Mouse (Mus musculus) MEL (cell line): ENCODE measurements around the gene Olfr656.

ENCODE experiments used
- BHLHE40 ChIP-seq: IDR thresholded peaks from 2 replicates; pipeline ENCODE4 v1.6.1; 2012; ENCODE audit warnings: low read depth, mild to moderate bottlenecking, inconsistent platforms, low read length, improper control_type of control experiment, borderline replicate concordance
- CTCF ChIP-seq, 3 experiments: IDR thresholded peaks in 2 of 3; conservative IDR thresholded peaks in 1 of 3; 2 replicates each; pipeline ENCODE4 v1.5.1; 2011 to 2012; ENCODE audit warnings: low read length in 3 of 3, low read depth in 2 of 3, mild to moderate bottlenecking in 2 of 3, improper control_type of control experiment in 1 of 3, inconsistent platforms in 1 of 3, mixed read lengths in 1 of 3, moderate library complexity in 1 of 3; ENCODE audit not compliant: control insufficient read depth in 1 of 3, insufficient read depth in 1 of 3, poor library complexity in 1 of 3, severe bottlenecking in 1 of 3
- ELF1 ChIP-seq: IDR thresholded peaks from 2 replicates; pipeline ENCODE4 v1.6.1; 2014; ENCODE audit warnings: low read depth, mild to moderate bottlenecking, inconsistent platforms, low read length, improper control_type of control experiment, moderate library complexity
- MAFK ChIP-seq: IDR thresholded peaks from 2 replicates; pipeline ENCODE4 v1.6.1; 2011; ENCODE audit warnings: low read depth, mild to moderate bottlenecking, low read length, improper control_type of control experiment, borderline replicate concordance
- MXI1 ChIP-seq: IDR thresholded peaks from 2 replicates; pipeline ENCODE4 v1.6.1; 2011; ENCODE audit warnings: mild to moderate bottlenecking, low read depth, low read length, improper control_type of control experiment
- POLR2A ChIP-seq, 2 experiments: IDR thresholded peaks; 2 replicates each; pipeline ENCODE4 v1.6.1; 2011 to 2012; ENCODE audit warnings: low read length in 2 of 2, mild to moderate bottlenecking in 2 of 2, control low read depth in 1 of 2, improper control_type of control experiment in 1 of 2, low read depth in 1 of 2, moderate library complexity in 1 of 2; ENCODE audit not compliant: control insufficient read depth in 1 of 2, insufficient read depth in 1 of 2, poor library complexity in 1 of 2
- SMC3 ChIP-seq: IDR thresholded peaks from 2 replicates; pipeline ENCODE4 v1.6.1; 2011; ENCODE audit warnings: low read depth, low read length, improper control_type of control experiment
- TAL1 ChIP-seq: IDR thresholded peaks from 2 replicates; pipeline ENCODE4 v1.6.1; 2012; ENCODE audit warnings: mild to moderate bottlenecking, inconsistent platforms, low read length, moderate library complexity, mixed read lengths
- USF2 ChIP-seq, 2 experiments: IDR thresholded peaks; 2 replicates each; pipeline ENCODE4 v1.6.1; 2011 to 2012; ENCODE audit warnings: improper control_type of control experiment in 2 of 2, low read length in 2 of 2, borderline replicate concordance in 1 of 2, inconsistent platforms in 1 of 2, low read depth in 1 of 2, mild to moderate bottlenecking in 1 of 2; ENCODE audit not compliant: insufficient read depth in 1 of 2

GRCm38 (mm10) chr7:104577014-104577413 lies 36.7 kb upstream of the Olfr656 start, which contains the start of gene Olfr653:
- TF ChIP-seq MXI1 (no peak), ELF1 (no peak), USF2 (IDR thresholded peaks at IDR 0.05; ENCODE audit: borderline replicate concordance in 1 of 2, insufficient read depth in 1 of 2, low read depth in 1 of 2, low read length in 2 of 2) (no peak), CTCF (IDR thresholded peaks at IDR 0.05 in 2 of 3, conservative IDR thresholded peaks at IDR 0.05 in 1 of 3; ENCODE audit: control insufficient read depth in 1 of 3, insufficient read depth in 1 of 3, low read depth in 2 of 3, low read length in 3 of 3, poor library complexity in 1 of 3, severe bottlenecking in 1 of 3) (no peak), SMC3 (no peak), POLR2A (IDR thresholded peaks at IDR 0.05; ENCODE audit: control insufficient read depth in 1 of 2, insufficient read depth in 1 of 2, low read depth in 1 of 2, low read length in 2 of 2, poor library complexity in 1 of 2) (no peak), BHLHE40 (no peak), MAFK (no peak), TAL1 (no peak)
